Mouse (Mus musculus) ES-Bruce4 (cell line): Measurements from ENCODE around the gene Smoc2. TPM values are rescaled to one million over a fixed set of nuclear protein-coding genes. Genes with fewer than 3 reads are reported as not detected.

ENCODE experiments used
- H3K27ac ChIP-seq: 2 replicates; pipeline ENCODE4 v1.5.1; 2012; ENCODE audit warnings: low read length, inconsistent platforms; ENCODE audit not compliant: insufficient read depth
- H3K27me3 ChIP-seq: 2 replicates; pipeline ENCODE4 v1.6.1; 2012; ENCODE audit warnings: mild to moderate bottlenecking, low read length, inconsistent platforms; ENCODE audit not compliant: control insufficient read depth, poor library complexity, insufficient read depth, severe bottlenecking
- H3K36me3 ChIP-seq: 2 replicates; pipeline ENCODE4 v1.6.1; 2012; ENCODE audit warnings: inconsistent platforms, mild to moderate bottlenecking, low read length, moderate library complexity; ENCODE audit not compliant: control insufficient read depth, poor library complexity, insufficient read depth, severe bottlenecking
- H3K4me1 ChIP-seq: one replicate; pipeline ENCODE4 v1.8.1; 2011; ENCODE audit warnings: low read length; ENCODE audit not compliant: control insufficient read depth, insufficient read depth
- H3K4me3 ChIP-seq: 2 replicates; pipeline ENCODE4 v1.5.1; 2011; ENCODE audit warnings: low read depth, mild to moderate bottlenecking, low read length
- H3K9ac ChIP-seq: 2 replicates; pipeline ENCODE4 v1.6.1; 2012; ENCODE audit warnings: low read depth, mild to moderate bottlenecking, inconsistent platforms; ENCODE audit not compliant: poor library complexity, severe bottlenecking
- H3K9me3 ChIP-seq: replicated peaks from 2 replicates; pipeline ENCODE4 v1.6.1; 2012; ENCODE audit warnings: mild to moderate bottlenecking, low read length, inconsistent platforms; ENCODE audit not compliant: control insufficient read depth, poor library complexity, insufficient read depth, severe bottlenecking
- CTCF ChIP-seq: IDR thresholded peaks from one replicate; pipeline ENCODE4 v1.8.1; 2011; ENCODE audit warnings: low read depth, low read length
- EP300 ChIP-seq: IDR thresholded peaks from 2 replicates; pipeline ENCODE4 v1.6.1; 2011; ENCODE audit warnings: low read depth, low read length; ENCODE audit not compliant: insufficient read depth
- POLR2A ChIP-seq: IDR thresholded peaks from one replicate; pipeline ENCODE4 v1.8.1; 2011; ENCODE audit warnings: low read length; ENCODE audit not compliant: insufficient read depth
- polyA plus RNA-seq: library from polyadenylated mRNA; stranded (reverse); fragments of >200 nt; gene quantifications from 2 replicates; pipeline ENCODE4 v1.2.4, GENCODE M21; 2011; ENCODE audit warnings: low read depth; ENCODE audit not compliant: missing spikeins, insufficient read depth, insufficient read length

The Smoc2 gene
- polyA plus RNA-seq, 1 experiment: 1.2 TPM

DNA sequence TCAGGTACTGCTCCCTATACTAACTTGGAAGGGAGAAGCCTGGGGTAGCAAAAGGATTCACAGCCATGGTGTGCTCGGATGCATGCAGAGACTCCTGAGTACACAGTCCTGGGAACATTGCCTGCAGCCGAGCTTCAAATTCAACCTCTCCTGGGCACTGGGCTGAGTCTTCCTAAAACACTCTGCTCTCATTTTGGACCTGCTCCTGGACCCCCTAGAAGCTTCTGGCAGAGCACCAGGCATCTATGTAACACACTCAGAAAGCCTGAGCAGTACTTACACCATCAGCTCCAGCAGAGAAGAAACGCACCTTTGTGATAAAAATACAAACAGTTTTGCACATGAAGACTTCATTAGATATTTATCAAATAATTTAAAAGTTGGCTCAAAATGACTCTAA lies 18.3 kb upstream of the Smoc2 start:
- TF ChIP-seq EP300 (no peak), POLR2A (no peak), CTCF (no peak)
- no peaks in the 10 kb centered on the region for H3K27me3 ChIP-seq
- no peak overlapping the region for H3K9ac ChIP-seq
- no peaks in the 10 kb centered on the region for H3K36me3 ChIP-seq
- no peak overlapping the region for H3K27ac ChIP-seq
- no peaks in the 10 kb centered on the region for H3K9me3 ChIP-seq
- H3K4me3 ChIP-seq: no peak overlapping the region
- peaks cover 2% of the 10 kb centered on the region for H3K4me1 ChIP-seq

GRCm38 (mm10) chr17:14262217-14262616 lies 17.1 kb upstream of the Smoc2 start:
- TF ChIP-seq CTCF: no peak
- TF ChIP-seq POLR2A: no peak
- no peak for TF ChIP-seq EP300
- no peaks in the 10 kb centered on the region for H3K9me3 ChIP-seq
- H3K9ac ChIP-seq: no peak overlapping the region
- no peak overlapping the region for H3K27ac ChIP-seq
- peaks cover 2% of the 10 kb centered on the region for H3K4me1 ChIP-seq
- no peaks in the 10 kb centered on the region for H3K36me3 ChIP-seq
- no peaks in the 10 kb centered on the region for H3K27me3 ChIP-seq
- H3K4me3 ChIP-seq: no peak overlapping the region

DNA sequence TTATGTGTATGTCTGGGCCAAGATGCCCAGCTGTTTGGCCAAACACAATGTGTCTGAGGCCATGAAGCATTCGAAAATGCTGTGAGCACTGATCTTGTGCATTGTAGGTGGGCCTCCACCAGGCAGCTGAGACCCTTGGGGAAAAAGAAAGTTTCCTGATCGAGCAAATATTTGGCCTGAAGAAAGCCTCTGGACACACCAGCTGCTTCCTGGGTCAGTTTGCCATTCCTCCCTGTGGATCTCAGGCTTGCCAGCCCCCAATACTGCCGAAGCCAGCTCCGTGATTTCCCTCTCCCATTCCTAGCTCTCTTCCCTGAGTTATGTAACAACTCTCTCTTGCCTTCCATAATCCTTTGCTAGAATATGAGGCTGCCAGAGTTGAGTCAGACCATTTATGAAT lies 11.3 kb upstream of the Smoc2 start:
- Histone ChIP-seq H3K9me3 (no peaks in the 10 kb centered on the region), H3K4me3 (no peak overlapping the region), H3K9ac (no peak overlapping the region), H3K4me1 (no peaks in the 10 kb centered on the region), H3K36me3 (no peaks in the 10 kb centered on the region), H3K27ac (no peak overlapping the region), H3K27me3 (no peaks in the 10 kb centered on the region)
- no peak for TF ChIP-seq EP300

DNA sequence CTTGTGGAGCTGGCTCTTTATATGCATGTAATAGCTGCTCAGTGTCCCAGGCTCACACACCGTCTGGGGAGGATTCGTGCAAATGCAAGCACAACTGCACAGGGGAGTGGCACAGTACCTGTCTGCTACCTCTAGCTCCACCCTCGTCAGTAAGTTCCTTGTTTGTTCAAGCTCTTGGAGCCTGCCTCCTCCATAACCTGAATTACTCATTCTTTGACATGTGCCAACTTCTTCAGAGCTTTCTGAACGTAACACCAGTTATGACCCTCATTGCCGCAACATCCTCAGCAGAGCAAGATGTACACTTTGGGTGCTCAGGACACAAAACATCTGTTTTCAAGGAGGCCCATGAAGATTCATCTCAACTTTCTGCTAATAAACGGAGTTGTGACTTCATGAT lies 5.9 kb upstream of the Smoc2 start:
- Histone ChIP-seq H3K27ac (no peak overlapping the region), H3K4me1 (no peaks in the 10 kb centered on the region), H3K36me3 (no peaks in the 10 kb centered on the region), H3K27me3 (no peaks in the 10 kb centered on the region), H3K9me3 (no peaks in the 10 kb centered on the region), H3K9ac (no peak overlapping the region), H3K4me3 (no peak overlapping the region)
- TF ChIP-seq EP300 (no peak), CTCF (no peak), POLR2A (no peak)

DNA sequence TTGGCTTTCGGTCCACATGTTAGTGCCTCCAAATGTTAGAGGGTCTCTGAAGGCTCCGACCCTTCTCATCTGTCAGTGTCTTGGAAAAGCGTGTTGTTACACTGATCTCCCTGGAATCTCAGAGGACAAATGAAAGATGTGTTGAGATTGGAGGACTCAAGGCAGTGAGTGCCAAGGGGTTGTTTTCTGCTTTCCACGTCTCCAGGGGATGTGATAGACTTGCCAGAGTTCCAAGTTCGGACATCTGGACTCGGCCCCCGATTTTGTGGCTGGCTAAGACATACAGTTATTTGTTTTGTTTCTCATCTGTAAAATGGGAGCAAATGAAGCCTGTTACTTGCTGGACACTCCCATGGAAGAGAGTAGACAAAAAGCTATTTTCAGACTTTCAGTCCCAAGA lies 2.0 kb upstream of the Smoc2 start:
- no peaks in the 10 kb centered on the region for H3K9me3 ChIP-seq
- no peaks in the 10 kb centered on the region for H3K4me1 ChIP-seq
- no peak overlapping the region for H3K9ac ChIP-seq
- H3K36me3 ChIP-seq: no peaks in the 10 kb centered on the region
- H3K4me3 ChIP-seq: no peak overlapping the region
- H3K27me3 ChIP-seq: peaks cover 12% of the 10 kb centered on the region
- no peak overlapping the region for H3K27ac ChIP-seq
- TF ChIP-seq EP300 (no peak), POLR2A (no peak)

GRCm38 (mm10) chr17:14279966-14280300 lies 627 bp downstream of the Smoc2 start:
- Histone ChIP-seq H3K9me3 (no peaks in the 10 kb centered on the region), H3K36me3 (no peaks in the 10 kb centered on the region), H3K4me1 (no peaks in the 10 kb centered on the region), H3K27me3 (peaks cover 12% of the 10 kb centered on the region), H3K27ac (no peak overlapping the region), H3K9ac (no peak overlapping the region), H3K4me3 (peak overlapping the region; percentile 43)
- TF ChIP-seq EP300 (no peak), POLR2A (no peak), CTCF (no peak)
